Mouse (Mus musculus) lung, postnatal 0 days (tissue): ENCODE measurements around the gene Skp2.

ENCODE experiments used
- CTCF ChIP-seq: IDR thresholded peaks from 2 replicates; pipeline ENCODE4 v1.5.1; 2016; ENCODE audit warnings: antibody characterized with exemption, mild to moderate bottlenecking
- EP300 ChIP-seq: IDR thresholded peaks from 2 replicates; pipeline ENCODE4 v1.6.1; 2016; ENCODE audit warnings: antibody characterized with exemption, mild to moderate bottlenecking, control low read depth

GRCm38 (mm10) chr15:9198421-9198820 lies 43.2 kb upstream of the Skp2 start:
- TF ChIP-seq CTCF (no peak), EP300 (no peak)
